Mouse (Mus musculus) liver, embryonic 11.5 days (tissue): ENCODE measurements at regions not wholly inside any gene's neighbourhood (a gene's known extent, or its start where the extent isn't known, plus 50 kb on each side); places are given as distances from the start of the nearest gene placed in this dataset.

Source experiments
- ATAC-seq: fragments of 200-750 bp; cut with Nextera tagmentation; replicated peaks from 2 replicates; pipeline ENCODE4 v1.8.0; 2017; ENCODE audit warnings: moderate number of reproducible peaks, mild to moderate bottlenecking, moderate TSS enrichment, moderate library complexity; ENCODE audit not compliant: low FRiP score
- DNase-seq: peaks from one replicate; pipeline ENCODE4 v3.0.0-alpha.2; 2017; ENCODE audit warnings: low spot score
- H3K27ac ChIP-seq: fragments of 300-500 bp; sonication (generic); 2 replicates; pipeline ENCODE4 v1.5.1; 2014; ENCODE audit warnings: mild to moderate bottlenecking, low read depth, low read length, control low read depth
- H3K27me3 ChIP-seq: fragments of 300-500 bp; sonication (generic); replicated peaks from 2 replicates; pipeline ENCODE4 v1.6.1; 2014; ENCODE audit warnings: low read length, mixed read lengths; ENCODE audit not compliant: control insufficient read depth, insufficient read depth
- H3K36me3 ChIP-seq: fragments of 300-500 bp; sonication (generic); 2 replicates; pipeline ENCODE4 v1.6.1; 2014; ENCODE audit warnings: mild to moderate bottlenecking, low read length, moderate library complexity, mixed read lengths; ENCODE audit not compliant: control insufficient read depth, insufficient read depth
- H3K4me1 ChIP-seq: fragments of 300-500 bp; sonication (generic); replicated peaks from 2 replicates; pipeline ENCODE4 v1.6.1; 2014; ENCODE audit warnings: low read length, mixed read lengths; ENCODE audit not compliant: control insufficient read depth, insufficient read depth
- H3K4me2 ChIP-seq: fragments of 300-500 bp; sonication (generic); 2 replicates; pipeline ENCODE4 v1.6.1; 2014; ENCODE audit warnings: mild to moderate bottlenecking, control low read depth, moderate library complexity
- H3K4me3 ChIP-seq: fragments of 300-500 bp; sonication (generic); 2 replicates; pipeline ENCODE4 v1.5.1; 2014; ENCODE audit warnings: low read depth, low read length, control low read depth
- H3K9ac ChIP-seq: fragments of 300-500 bp; sonication (generic); 2 replicates; pipeline ENCODE4 v1.6.1; 2014; ENCODE audit warnings: low read depth, low read length, control low read depth
- H3K9me3 ChIP-seq: fragments of 300-500 bp; sonication (generic); 2 replicates; pipeline ENCODE4 v1.6.1; 2016; ENCODE audit warnings: low read length, inconsistent platforms, mixed read lengths; ENCODE audit not compliant: control insufficient read depth
- WGBS: fragments of 180-500 bp; shearing (Covaris S2); extraction: QIAGEN DNeasy Blood & Tissue Kit; methylation state at CpG from one replicate; pipeline ENCODE4 v1.1.7; 2014; 5-methylcytosine and 5-hydroxymethylcytosine counted together

GRCm38 (mm10) chr19:59579676-59580075, 121.5 kb downstream of the Emx2 start:
- peak; percentile 17 for DNase-seq

GRCm38 (mm10) chr19:59585835-59586234, 127.7 kb downstream of the Emx2 start:
- no peak overlapping the region for H3K4me3 ChIP-seq
- H3K4me2 ChIP-seq: no peak overlapping the region
- 33% methylated on average over 4 of the region's 4 CpGs for WGBS
- H3K9ac ChIP-seq: no peak overlapping the region
- no peaks in the 10 kb centered on the region for H3K27me3 ChIP-seq
- no peak for ATAC-seq
- peak; percentile 29 for DNase-seq
- no peaks in the 10 kb centered on the region for H3K4me1 ChIP-seq
- H3K9me3 ChIP-seq: no peaks in the 10 kb centered on the region
- H3K27ac ChIP-seq: no peak overlapping the region
- H3K36me3 ChIP-seq: no peaks in the 10 kb centered on the region

More at GRCm38 (mm10) chr19:59579676-59580075, 121.5 kb downstream of the Emx2 start:
- H3K4me2 ChIP-seq: no peak overlapping the region
- no peaks in the 10 kb centered on the region for H3K27me3 ChIP-seq
- no peak overlapping the region for H3K9ac ChIP-seq
- no peaks in the 10 kb centered on the region for H3K36me3 ChIP-seq
- H3K4me1 ChIP-seq: no peaks in the 10 kb centered on the region
- H3K9me3 ChIP-seq: no peaks in the 10 kb centered on the region
- no peak for ATAC-seq
- 83% methylated on average over 1 of the region's 1 CpGs for WGBS
- H3K27ac ChIP-seq: no peak overlapping the region
- H3K4me3 ChIP-seq: no peak overlapping the region

GRCm38 (mm10) chr19:59587303-59587702, 129.1 kb downstream of the Emx2 start:
- no peak for ATAC-seq
- H3K4me1 ChIP-seq: no peaks in the 10 kb centered on the region
- no peak overlapping the region for H3K27ac ChIP-seq
- 72% methylated on average over 12 of the region's 12 CpGs for WGBS
- no peak for DNase-seq
- no peak overlapping the region for H3K4me2 ChIP-seq
- H3K36me3 ChIP-seq: no peaks in the 10 kb centered on the region
- no peak overlapping the region for H3K9ac ChIP-seq
- H3K27me3 ChIP-seq: no peaks in the 10 kb centered on the region
- no peaks in the 10 kb centered on the region for H3K9me3 ChIP-seq
- no peak overlapping the region for H3K4me3 ChIP-seq

- Histone ChIP-seq H3K36me3 (no peaks in the 10 kb centered on the region), H3K4me2 (peak overlapping the region; percentile 22), H3K27ac (no peak overlapping the region), H3K4me1 (no peaks in the 10 kb centered on the region), H3K9ac (no peak overlapping the region), H3K4me3 (no peak overlapping the region), H3K27me3 (no peaks in the 10 kb centered on the region), H3K9me3 (no peaks in the 10 kb centered on the region)
- WGBS: 22% methylated on average over 17 of the region's 17 CpGs
- ATAC-seq (no peak), DNase-seq (no peak)
Observed at GRCm38 (mm10) chr19:59588068-59588522, 129.9 kb downstream of the Emx2 start.

- Histone ChIP-seq H3K27ac (no peak overlapping the region), H3K36me3 (no peaks in the 10 kb centered on the region), H3K9ac (no peak overlapping the region), H3K4me1 (no peaks in the 10 kb centered on the region), H3K27me3 (no peaks in the 10 kb centered on the region), H3K9me3 (no peaks in the 10 kb centered on the region), H3K4me3 (no peak overlapping the region), H3K4me2 (no peak overlapping the region)
- DNase-seq (no peak), ATAC-seq (no peak)
- 89% methylated on average over 3 of the region's 3 CpGs for WGBS
Observed at GRCm38 (mm10) chr19:59590021-59590420, 131.8 kb downstream of the Emx2 start.

GRCm38 (mm10) chr19:59592060-59592459, 133.9 kb downstream of the Emx2 start:
- WGBS: 61% methylated on average over 3 of the region's 3 CpGs
- Histone ChIP-seq H3K4me1 (no peaks in the 10 kb centered on the region), H3K4me2 (no peak overlapping the region), H3K36me3 (no peaks in the 10 kb centered on the region), H3K9ac (no peak overlapping the region), H3K9me3 (no peaks in the 10 kb centered on the region), H3K27ac (no peak overlapping the region), H3K4me3 (no peak overlapping the region), H3K27me3 (no peaks in the 10 kb centered on the region)
- DNase-seq (no peak), ATAC-seq (no peak)

- Histone ChIP-seq H3K9me3 (no peaks in the 10 kb centered on the region), H3K4me1 (no peaks in the 10 kb centered on the region), H3K27me3 (no peaks in the 10 kb centered on the region), H3K9ac (no peak overlapping the region), H3K36me3 (no peaks in the 10 kb centered on the region), H3K27ac (no peak overlapping the region), H3K4me2 (no peak overlapping the region), H3K4me3 (no peak overlapping the region)
- WGBS: 67% methylated on average over 6 of the region's 6 CpGs
- DNase-seq: no peak
- ATAC-seq: no peak
Observed at GRCm38 (mm10) chr19:59624288-59624795, 166.2 kb downstream of the Emx2 start.

- DNase-seq (no peak), ATAC-seq (no peak)
- H3K9me3 ChIP-seq: no peaks in the 10 kb centered on the region
- no peaks in the 10 kb centered on the region for H3K27me3 ChIP-seq
- no peaks in the 10 kb centered on the region for H3K4me1 ChIP-seq
- no peaks in the 10 kb centered on the region for H3K36me3 ChIP-seq
- no peak overlapping the region for H3K4me3 ChIP-seq
- no peak overlapping the region for H3K4me2 ChIP-seq
- H3K9ac ChIP-seq: no peak overlapping the region
- no peak overlapping the region for H3K27ac ChIP-seq
- WGBS: 43% methylated on average over 3 of the region's 3 CpGs
Observed at GRCm38 (mm10) chr19:59627681-59628080, 169.5 kb downstream of the Emx2 start.

- WGBS: 70% methylated on average over 15 of the region's 15 CpGs
- ATAC-seq (no peak), DNase-seq (no peak)
Observed at GRCm38 (mm10) chr19:59628296-59629160, 170.4 kb downstream of the Emx2 start.

More at GRCm38 (mm10) chr19:59628296-59629160, 170.4 kb downstream of the Emx2 start:
- H3K4me2 ChIP-seq: no peak overlapping the region
- no peaks in the 10 kb centered on the region for H3K27me3 ChIP-seq
- H3K9ac ChIP-seq: no peak overlapping the region
- no peak overlapping the region for H3K4me3 ChIP-seq
- no peak overlapping the region for H3K27ac ChIP-seq
- H3K9me3 ChIP-seq: no peaks in the 10 kb centered on the region
- H3K4me1 ChIP-seq: no peaks in the 10 kb centered on the region
- H3K36me3 ChIP-seq: no peaks in the 10 kb centered on the region
